Mouse (Mus musculus) heart, embryonic 16.5 days (tissue): Measurements from ENCODE around the gene Slc39a5. TPM values are rescaled to one million over a fixed set of nuclear protein-coding genes. Genes with fewer than 3 reads are reported as not detected.
A peak's percentile ranks its signal among the peaks of the same experiment; 100 is the strongest.

ENCODE experiments used
- ATAC-seq: fragments of 200-750 bp; cut with Nextera tagmentation; replicated peaks from 2 replicates; pipeline ENCODE4 v1.8.0; 2017; ENCODE audit warnings: moderate number of reproducible peaks; ENCODE audit not compliant: insufficient read depth, low FRiP score; ENCODE audit errors: extremely low read depth
- H3K27ac ChIP-seq: fragments of 300-500 bp; sonication (generic); 2 replicates; pipeline ENCODE4 v1.5.1; 2014; ENCODE audit warnings: mild to moderate bottlenecking, low read length, control low read depth, moderate library complexity
- H3K27me3 ChIP-seq: fragments of 300-500 bp; sonication (generic); 2 replicates; pipeline ENCODE4 v1.6.1; 2014; ENCODE audit warnings: low read length, mixed read lengths; ENCODE audit not compliant: control insufficient read depth, insufficient read depth
- H3K36me3 ChIP-seq: fragments of 300-500 bp; sonication (generic); 2 replicates; pipeline ENCODE4 v1.6.1; 2014; ENCODE audit not compliant: control insufficient read depth, insufficient read depth
- H3K4me1 ChIP-seq: fragments of 300-500 bp; sonication (generic); 2 replicates; pipeline ENCODE4 v1.6.1; 2014; ENCODE audit warnings: low read length, mixed read lengths; ENCODE audit not compliant: control insufficient read depth, insufficient read depth
- H3K4me2 ChIP-seq: fragments of 300-500 bp; sonication (generic); 2 replicates; pipeline ENCODE4 v1.6.1; 2014; ENCODE audit warnings: low read depth, mild to moderate bottlenecking, control low read depth, low read length
- H3K4me3 ChIP-seq: fragments of 300-500 bp; sonication (generic); 2 replicates; pipeline ENCODE4 v1.5.1; 2014; ENCODE audit warnings: mild to moderate bottlenecking, control low read depth, low read length
- H3K9ac ChIP-seq: fragments of 300-500 bp; sonication (generic); 2 replicates; pipeline ENCODE4 v1.6.1; 2014; ENCODE audit warnings: low read length, control low read depth
- H3K9me3 ChIP-seq: fragments of 300-500 bp; sonication (generic); replicated peaks from 2 replicates; pipeline ENCODE4 v1.6.1; 2016; ENCODE audit warnings: low read length; ENCODE audit not compliant: control insufficient read depth
- WGBS: fragments of 180-500 bp; shearing (Covaris S2); extraction: QIAGEN DNeasy Blood & Tissue Kit; methylation state at CpG from one replicate; pipeline ENCODE4 v1.1.7; 2014; 5-methylcytosine and 5-hydroxymethylcytosine counted together
- polyA plus RNA-seq: library from polyadenylated mRNA; unstranded; fragments of >200 nt; fragmentation: Nextera tagmentation; extraction: Ambion mirVana; gene quantifications from 2 replicates; pipeline ENCODE4 v1.2.1, GENCODE M21; 2015

Slc39a5 gene
- polyA plus RNA-seq, 1 experiment from 2014 or later = 0.41 TPM

DNA sequence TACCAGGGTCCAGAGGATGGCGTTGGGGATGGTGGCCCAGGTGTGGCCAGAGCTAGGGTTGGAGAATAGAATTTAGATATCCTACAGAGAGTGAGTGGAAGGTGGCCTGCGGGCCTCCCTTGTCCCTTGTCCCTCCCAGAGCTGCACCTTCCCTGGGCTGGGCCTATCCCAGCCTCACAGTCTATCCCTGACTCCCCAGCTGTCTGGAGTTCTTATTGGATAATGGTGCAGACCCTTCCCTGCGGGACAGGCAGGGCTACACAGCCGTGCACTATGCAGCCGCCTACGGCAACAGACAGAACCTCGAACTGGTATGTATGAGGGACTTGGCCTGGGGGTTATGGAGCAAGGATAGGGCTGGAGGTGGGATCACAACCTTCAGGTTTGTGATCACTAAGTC lies 15.1 kb downstream of the Slc39a5 start:
- Histone ChIP-seq H3K4me3 (no peak overlapping the region), H3K9ac (no peak overlapping the region), H3K27ac (no peak overlapping the region), H3K9me3 (no peaks in the 10 kb centered on the region), H3K4me1 (peaks cover 2% of the 10 kb centered on the region), H3K36me3 (peaks cover 84% of the 10 kb centered on the region), H3K4me2 (no peak overlapping the region), H3K27me3 (no peaks in the 10 kb centered on the region)
- ATAC-seq = no peak
- WGBS = 93% methylated on average over 7 of the region's 7 CpGs

DNA sequence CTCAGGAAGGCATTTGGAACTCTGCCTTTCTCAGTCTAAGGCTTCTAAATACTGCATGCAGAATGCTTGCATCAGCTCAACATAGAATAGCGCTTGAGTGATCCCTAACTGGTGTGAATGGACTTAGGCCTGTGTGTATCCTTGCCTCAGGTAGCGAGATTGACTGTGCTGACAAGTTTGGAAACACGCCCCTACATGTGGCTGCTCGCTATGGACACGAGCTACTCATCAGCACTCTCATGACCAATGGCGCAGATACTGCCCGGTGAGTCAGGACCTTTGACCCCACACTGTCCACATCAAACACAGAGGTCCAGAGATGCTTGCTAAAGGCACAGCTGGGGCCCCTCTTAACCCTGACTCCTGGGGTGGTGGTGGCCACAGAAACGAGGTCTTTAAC lies 18.5 kb downstream of the Slc39a5 start:
- ATAC-seq = no peak
- no peaks in the 10 kb centered on the region for H3K27me3 ChIP-seq
- H3K9me3 ChIP-seq = no peaks in the 10 kb centered on the region
- no peak overlapping the region for H3K4me2 ChIP-seq
- WGBS = 89% methylated on average over 8 of the region's 8 CpGs
- H3K4me1 ChIP-seq = peaks cover 10% of the 10 kb centered on the region
- H3K9ac ChIP-seq = no peak overlapping the region
- H3K36me3 ChIP-seq = peaks cover 66% of the 10 kb centered on the region
- no peak overlapping the region for H3K27ac ChIP-seq
- H3K4me3 ChIP-seq = no peak overlapping the region

DNA sequence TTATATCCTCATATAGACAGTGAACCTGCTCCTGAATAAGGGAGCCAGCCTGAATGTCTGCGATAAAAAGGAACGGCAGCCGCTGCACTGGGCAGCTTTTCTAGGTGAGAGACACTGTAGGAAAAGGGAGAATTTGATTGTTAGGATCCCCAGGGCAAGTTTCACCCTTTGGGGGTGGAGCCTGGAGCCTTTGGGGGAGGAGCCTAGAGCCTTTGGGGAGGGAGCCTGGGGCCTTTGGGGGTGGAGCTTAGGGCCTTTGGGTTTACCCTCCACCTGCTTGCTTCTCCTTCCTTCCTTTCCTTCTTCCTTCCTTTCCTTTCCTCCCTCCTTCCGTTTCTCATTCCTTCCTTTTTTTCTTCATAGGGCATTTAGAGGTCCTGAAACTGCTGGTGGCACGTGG lies 20.5 kb downstream of the Slc39a5 start:
- H3K4me2 ChIP-seq = no peak overlapping the region
- peaks cover 52% of the 10 kb centered on the region for H3K36me3 ChIP-seq
- H3K9me3 ChIP-seq = no peaks in the 10 kb centered on the region
- no peak overlapping the region for H3K4me3 ChIP-seq
- ATAC-seq = no peak
- 85% methylated on average over 5 of the region's 5 CpGs for WGBS
- no peak overlapping the region for H3K9ac ChIP-seq
- H3K4me1 ChIP-seq = peaks cover 15% of the 10 kb centered on the region
- H3K27me3 ChIP-seq = no peaks in the 10 kb centered on the region
- H3K27ac ChIP-seq = no peak overlapping the region

DNA sequence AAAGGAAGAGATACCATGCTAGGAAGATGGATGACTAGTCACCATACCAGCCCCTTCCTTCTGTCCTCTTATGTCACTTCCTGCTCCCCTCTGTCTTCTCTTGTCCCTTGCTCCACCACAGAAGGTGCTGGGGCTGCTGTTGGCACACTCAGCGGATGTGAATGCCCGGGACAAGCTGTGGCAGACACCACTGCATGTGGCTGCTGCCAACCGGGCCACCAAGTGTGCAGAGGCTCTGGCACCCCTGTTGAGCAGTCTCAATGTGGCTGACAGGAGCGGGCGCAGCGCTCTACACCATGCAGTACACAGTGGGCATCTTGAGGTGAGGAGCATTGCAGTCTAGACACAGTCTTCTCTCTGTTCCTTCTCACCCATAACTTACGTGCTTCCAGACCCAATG lies 21.8 kb downstream of the Slc39a5 start:
- Histone ChIP-seq H3K9me3 (peaks cover 2% of the 10 kb centered on the region), H3K36me3 (peaks cover 45% of the 10 kb centered on the region), H3K9ac (no peak overlapping the region), H3K27me3 (no peaks in the 10 kb centered on the region), H3K4me1 (peaks cover 15% of the 10 kb centered on the region), H3K4me3 (no peak overlapping the region), H3K4me2 (no peak overlapping the region), H3K27ac (no peak overlapping the region)
- 87% methylated on average over 7 of the region's 7 CpGs for WGBS
- ATAC-seq = no peak

DNA sequence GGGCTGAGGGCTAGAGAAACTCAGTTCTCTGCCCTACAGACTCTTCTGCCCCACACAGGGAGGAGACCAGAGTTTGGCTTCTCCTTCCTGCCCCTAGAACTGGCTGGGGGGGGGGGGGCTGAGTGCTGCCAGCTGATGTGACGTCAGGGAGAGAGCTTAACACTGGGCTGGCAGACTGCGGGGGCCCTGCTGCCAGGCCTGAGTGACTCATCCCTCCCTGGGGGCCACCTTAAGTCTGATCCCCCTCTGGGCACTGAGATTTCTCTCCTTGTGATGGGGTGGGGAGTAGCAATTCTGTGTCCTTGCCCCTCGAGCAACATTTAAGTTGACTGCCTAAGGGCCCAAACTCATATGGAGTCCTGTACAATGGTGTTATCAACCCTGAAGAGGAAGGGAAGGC lies 22.6 kb downstream of the Slc39a5 start:
- H3K27me3 ChIP-seq = no peaks in the 10 kb centered on the region
- peaks cover 4% of the 10 kb centered on the region for H3K9me3 ChIP-seq
- H3K4me3 ChIP-seq = no peak overlapping the region
- H3K36me3 ChIP-seq = peaks cover 37% of the 10 kb centered on the region
- ATAC-seq = no peak
- peak overlapping the region; percentile 93; the same call in 1 of the 2 replicates for H3K4me2 ChIP-seq
- 57% methylated on average over 3 of the region's 3 CpGs for WGBS
- peaks cover 15% of the 10 kb centered on the region for H3K4me1 ChIP-seq
- no peak overlapping the region for H3K9ac ChIP-seq
- H3K27ac ChIP-seq = no peak overlapping the region

DNA sequence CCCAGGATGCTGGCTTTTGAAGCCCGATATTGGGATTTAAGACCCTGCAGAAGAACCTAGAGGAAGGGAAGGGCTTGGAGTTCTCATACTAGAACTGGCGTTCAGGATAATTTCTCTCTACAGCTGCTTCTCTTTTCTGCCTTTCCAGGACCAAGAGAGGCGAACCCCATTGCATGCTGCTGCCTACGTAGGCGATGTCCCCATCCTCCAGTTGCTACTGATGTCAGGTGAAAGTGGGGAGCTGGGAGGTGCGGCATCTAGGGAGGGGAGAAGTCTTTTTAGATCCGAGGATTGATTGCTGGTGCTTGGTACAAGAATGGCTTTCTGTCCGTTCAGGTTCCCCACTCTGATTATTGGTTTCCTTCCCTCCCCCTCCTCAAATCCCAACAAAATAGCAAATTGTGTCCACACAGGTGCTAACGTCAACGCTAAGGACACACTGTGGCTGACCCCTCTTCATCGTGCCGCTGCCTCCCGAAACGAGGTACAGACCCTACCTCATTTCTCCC lies 23.0 kb downstream of the Slc39a5 start:
- H3K27me3 ChIP-seq = no peaks in the 10 kb centered on the region
- peak overlapping the region; percentile 95 for H3K4me3 ChIP-seq
- ATAC-seq = no peak
- peaks cover 16% of the 10 kb centered on the region for H3K4me1 ChIP-seq
- 62% methylated on average over 14 of the region's 14 CpGs for WGBS
- H3K9ac ChIP-seq = peak overlapping the region; percentile 99
- H3K36me3 ChIP-seq = peaks cover 33% of the 10 kb centered on the region
- H3K9me3 ChIP-seq = peaks cover 4% of the 10 kb centered on the region
- H3K4me2 ChIP-seq = peak overlapping the region; percentile 93
- peak overlapping the region; percentile 93 for H3K27ac ChIP-seq

DNA sequence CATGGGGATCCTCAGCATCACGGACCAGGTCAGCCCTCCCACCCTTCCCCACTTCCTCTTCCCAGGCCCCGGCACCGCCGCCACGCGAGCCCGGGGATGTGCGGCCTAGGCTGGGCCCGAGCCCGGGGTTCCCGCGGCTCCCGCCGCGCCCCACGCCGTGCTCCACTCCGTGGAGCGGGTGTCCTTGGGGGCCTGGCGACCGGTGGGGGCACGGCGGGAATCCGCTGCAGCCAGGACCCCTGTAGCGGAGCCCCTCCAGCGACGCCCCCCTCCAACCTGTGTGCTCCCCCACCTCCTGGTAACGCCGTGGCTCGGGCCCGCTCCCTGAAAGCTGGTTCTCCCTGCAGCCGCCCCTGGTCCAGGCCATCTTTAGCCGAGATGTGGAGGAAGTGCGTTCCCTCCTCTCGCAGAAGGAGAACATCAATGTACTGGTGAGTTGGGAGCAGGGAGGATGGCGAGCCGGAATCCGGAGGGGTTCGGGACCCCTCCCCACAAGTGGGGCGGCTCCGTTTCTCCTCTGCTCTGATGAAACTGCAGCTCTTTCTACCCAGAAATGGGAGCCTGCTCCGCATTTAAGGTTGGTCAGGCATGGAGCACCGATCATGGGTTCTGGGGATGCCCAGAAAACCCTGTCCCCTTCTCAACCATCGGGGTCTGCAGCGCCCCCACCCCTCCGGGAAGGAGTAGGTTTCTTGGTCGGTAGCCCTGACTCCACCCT lies 23.6 kb downstream of the Slc39a5 start:
- H3K27me3 ChIP-seq = no peaks in the 10 kb centered on the region
- peak overlapping the region; percentile 95 for H3K4me3 ChIP-seq
- H3K9me3 ChIP-seq = peaks cover 4% of the 10 kb centered on the region
- H3K4me1 ChIP-seq = peaks cover 18% of the 10 kb centered on the region
- H3K36me3 ChIP-seq = peaks cover 27% of the 10 kb centered on the region
- peak overlapping the region; percentile 93 for H3K4me2 ChIP-seq
- peak overlapping the region; percentile 93 for H3K27ac ChIP-seq
- ATAC-seq = peak; percentile 43
- H3K9ac ChIP-seq = peak overlapping the region; percentile 99
- WGBS = 0% methylated on average over 43 of the region's 47 CpGs

DNA sequence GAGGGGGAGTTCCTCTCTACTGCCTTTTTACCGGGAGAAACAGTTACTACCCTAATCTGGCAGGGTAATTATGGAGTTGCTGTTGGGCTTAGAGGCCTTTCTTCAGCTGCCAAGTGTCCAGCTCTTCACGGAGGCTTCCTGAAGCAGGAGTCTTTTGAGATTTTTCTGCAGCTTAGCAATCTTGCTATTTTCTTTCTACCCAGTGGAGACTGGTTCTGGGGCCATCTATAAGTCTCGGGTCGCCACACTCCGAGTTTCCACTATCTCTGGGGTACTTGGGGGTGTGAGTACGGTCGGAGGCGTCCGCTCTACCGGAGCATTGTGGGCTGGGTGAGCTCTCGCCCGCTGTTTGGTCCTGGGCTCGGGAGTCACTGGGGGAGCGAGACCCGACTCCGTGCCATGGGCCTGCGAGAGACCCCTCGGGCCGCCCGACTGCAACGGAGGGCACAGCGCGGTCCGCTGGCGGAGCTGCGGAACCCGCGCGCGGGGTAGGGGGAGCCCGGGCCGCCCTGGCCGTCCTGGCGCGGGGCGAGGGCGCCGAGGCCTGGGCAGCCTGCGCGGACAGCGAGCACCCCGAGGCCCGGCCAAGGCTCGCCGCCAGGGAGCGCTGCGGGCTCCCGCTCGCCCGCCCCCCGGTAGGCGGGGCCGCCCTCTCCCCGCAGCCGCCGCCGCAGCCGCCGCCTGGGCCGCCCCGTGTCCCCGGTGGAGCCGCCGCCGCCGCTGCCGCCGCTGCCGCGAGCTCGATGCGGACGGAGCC lies 24.4 kb downstream of the Slc39a5 start, which contains the start of gene Ankrd52:
Gene Ankrd52, plus strand, starts transcription at position 661 of the 757 bp plus-strand sequence.
- H3K36me3 ChIP-seq = peaks cover 19% of the 10 kb centered on the region
- peak within 1 kb of the TSS; percentile 95 for H3K4me3 ChIP-seq
- peak; percentile 91 for ATAC-seq
- peaks cover 4% of the 10 kb centered on the region for H3K9me3 ChIP-seq
- WGBS = under 1% methylated on average over 69 of the region's 73 CpGs
- peaks cover 18% of the 10 kb centered on the region for H3K4me1 ChIP-seq
- H3K4me2 ChIP-seq = peak within 1 kb of the TSS; percentile 93
- H3K27me3 ChIP-seq = no peaks in the 10 kb centered on the region
- peak within 1 kb of the TSS; percentile 99 for H3K9ac ChIP-seq
- peak within 1 kb of the TSS; percentile 93 for H3K27ac ChIP-seq

DNA sequence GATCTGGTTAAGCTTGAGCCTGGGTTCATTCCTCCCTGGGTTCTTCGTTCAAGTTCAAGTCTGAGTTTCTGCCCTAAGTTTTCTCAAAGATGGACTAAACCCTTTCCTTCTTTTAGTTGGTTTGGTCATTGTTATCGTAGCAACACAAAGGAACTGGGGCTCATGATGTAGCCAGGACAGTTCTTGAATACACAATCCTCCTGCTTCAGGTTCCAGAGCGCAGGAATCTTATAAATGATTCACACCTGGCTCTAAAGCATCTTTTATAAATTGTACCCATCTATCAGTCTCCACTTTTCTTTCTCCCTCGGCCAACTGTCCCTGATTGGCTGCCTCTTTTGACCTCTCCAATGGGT lies 25.0 kb downstream of the Slc39a5 start:
- WGBS = 55% methylated on average over 4 of the region's 4 CpGs
- Histone ChIP-seq H3K27me3 (no peaks in the 10 kb centered on the region), H3K4me3 (peak overlapping the region; percentile 95), H3K4me1 (peaks cover 18% of the 10 kb centered on the region), H3K27ac (peak overlapping the region; percentile 93), H3K9me3 (peaks cover 4% of the 10 kb centered on the region), H3K36me3 (peaks cover 15% of the 10 kb centered on the region), H3K4me2 (peak overlapping the region; percentile 93), H3K9ac (peak overlapping the region; percentile 99)
- ATAC-seq = no peak
